Mouse (Mus musculus) cerebellum, adult 8-10 months (tissue): ENCODE measurements at regions not wholly inside any gene's neighbourhood (a gene's known extent, or its start where the extent isn't known, plus 50 kb on each side); places are given as distances from the start of the nearest gene placed in this dataset.

ENCODE experiments used
- DNase-seq: peaks from one replicate; pipeline ENCODE4 v3.0.0; 2022

DNA sequence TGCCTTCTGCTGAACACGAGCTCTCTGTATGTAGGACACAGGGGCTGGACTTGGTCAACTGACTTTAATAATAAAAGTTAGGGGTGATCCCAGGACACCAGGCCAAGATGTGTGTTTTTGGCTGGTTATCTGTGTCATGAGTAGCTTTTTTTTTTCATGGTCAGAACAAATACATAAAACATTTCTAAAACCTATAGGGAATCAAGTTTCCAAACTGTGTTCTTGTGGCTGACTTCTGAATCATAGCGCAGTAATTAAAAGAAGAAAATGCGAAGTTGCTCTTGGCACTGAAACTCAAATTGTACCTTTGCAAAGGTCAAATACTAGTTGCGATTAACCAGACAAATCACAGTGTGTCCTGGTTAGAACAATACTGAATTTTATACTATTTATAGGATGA is 189.5 kb upstream of the Maf start:
- no peak for DNase-seq

- DNase-seq: no peak
Measured at GRCm38 (mm10) chr8:115896066-115896465, 188.5 kb upstream of the Maf start.

- no peak for DNase-seq
Measured at GRCm38 (mm10) chr8:115888278-115888677, 180.7 kb upstream of the Maf start.

- no peak for DNase-seq
Measured at GRCm38 (mm10) chr8:115885121-115885743, 177.6 kb upstream of the Maf start.

- no peak for DNase-seq
Measured at GRCm38 (mm10) chr8:115883808-115884207, 176.2 kb upstream of the Maf start.

DNA sequence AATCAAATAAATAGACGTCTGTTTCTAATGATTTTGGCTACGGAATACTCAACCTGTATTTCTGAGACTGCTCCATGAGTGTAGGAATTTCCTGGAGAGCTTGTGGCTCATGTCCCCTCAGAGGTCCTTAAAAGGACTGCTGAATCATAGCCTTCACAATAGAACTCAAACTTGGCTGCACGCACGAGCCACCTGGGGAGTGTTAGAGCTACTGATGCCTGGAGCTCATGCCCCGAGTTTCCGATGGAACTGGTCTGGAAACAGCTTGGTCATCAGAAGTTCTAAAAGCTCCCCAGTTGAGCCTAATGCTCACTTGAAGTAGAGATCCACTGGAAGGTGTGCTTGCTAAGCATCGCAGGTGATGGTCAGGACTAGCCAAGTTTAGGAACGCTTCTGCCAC is 174.3 kb upstream of the Maf start:
- no peak for DNase-seq

DNA sequence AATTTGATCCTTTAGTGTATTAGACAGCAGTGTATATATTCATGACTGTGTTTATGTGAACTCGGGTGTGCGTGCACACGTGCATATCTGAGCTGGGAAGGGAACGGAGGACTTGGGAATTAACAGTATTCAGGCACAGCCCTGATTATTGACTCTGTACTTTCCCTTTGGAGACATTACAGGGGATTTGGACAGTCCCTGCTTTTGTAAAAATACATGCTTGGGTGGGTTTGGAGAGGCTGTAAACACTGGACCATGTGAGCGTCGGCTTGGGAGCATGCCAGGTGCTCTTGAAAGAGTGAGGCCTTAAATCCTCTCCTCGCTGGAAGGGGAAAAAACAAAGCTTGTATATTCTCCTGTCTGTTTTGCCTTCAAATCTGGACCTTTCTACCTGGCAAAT is 167.2 kb upstream of the Maf start:
- DNase-seq: no peak

DNA sequence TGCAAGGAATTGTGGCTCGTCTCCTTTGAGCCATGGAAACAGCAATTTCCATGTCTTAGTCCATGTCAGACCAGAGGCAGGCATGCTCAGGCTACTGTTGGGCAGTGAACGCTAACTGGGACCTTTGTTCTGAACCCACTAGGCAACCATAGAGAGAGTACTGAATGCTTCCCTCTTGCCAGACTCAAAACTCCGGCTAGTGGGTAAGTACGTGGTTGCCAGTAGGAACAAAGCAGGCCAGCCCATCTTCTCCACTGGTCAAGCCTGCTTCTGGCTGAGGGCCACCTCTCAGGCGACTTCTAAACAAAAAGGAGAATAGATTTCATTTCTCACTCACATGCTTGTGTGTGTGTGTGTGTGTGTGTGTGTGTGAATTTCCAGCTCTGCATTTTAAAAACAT is 163.8 kb upstream of the Maf start:
- no peak for DNase-seq

DNA sequence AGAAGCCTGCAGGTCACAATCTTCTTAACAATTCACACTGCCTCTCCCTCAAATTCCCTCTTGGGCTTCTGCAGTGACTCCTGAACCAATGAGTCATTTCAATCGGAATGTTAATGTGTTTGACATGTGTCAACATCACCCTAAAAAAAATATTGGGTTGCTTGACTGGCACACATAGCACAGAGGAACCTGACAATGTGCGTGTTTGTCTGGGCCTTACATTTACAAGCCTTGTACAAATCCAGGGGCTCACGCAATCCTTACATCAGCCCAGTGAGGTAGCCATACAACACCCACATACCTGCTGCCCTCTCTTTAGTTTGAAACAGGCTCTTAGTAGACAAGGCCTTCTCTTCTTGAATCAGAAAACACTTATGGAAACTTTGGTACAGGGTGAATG is 153.8 kb upstream of the Maf start:
- DNase-seq: no peak

DNA sequence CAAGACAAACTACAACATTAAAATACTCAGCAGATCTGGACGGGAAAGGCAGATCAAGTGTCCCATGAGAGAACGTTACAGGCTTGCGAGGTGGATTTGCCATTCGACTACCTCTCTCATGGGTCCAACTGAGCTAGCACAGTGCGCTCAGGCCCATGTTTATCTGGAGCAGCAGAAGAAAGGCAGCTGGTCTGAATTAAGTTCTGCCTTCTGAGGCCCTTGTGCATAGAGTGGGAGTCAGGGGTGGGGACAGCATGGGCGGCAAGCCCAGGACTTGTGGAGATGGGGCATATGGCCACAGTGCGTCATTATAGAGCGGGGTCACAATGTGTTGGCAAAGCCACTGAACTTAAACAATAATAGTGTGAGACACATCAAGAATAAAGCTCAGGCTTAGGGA is 151.8 kb upstream of the Maf start:
- DNase-seq: no peak

GRCm38 (mm10) chr8:115856816-115857215 is 149.2 kb upstream of the Maf start:
- no peak for DNase-seq

- DNase-seq: no peak
Measured at GRCm38 (mm10) chr8:115855934-115856629, 148.5 kb upstream of the Maf start.

GRCm38 (mm10) chr8:115854209-115854900 is 146.8 kb upstream of the Maf start:
- no peak for DNase-seq

DNA sequence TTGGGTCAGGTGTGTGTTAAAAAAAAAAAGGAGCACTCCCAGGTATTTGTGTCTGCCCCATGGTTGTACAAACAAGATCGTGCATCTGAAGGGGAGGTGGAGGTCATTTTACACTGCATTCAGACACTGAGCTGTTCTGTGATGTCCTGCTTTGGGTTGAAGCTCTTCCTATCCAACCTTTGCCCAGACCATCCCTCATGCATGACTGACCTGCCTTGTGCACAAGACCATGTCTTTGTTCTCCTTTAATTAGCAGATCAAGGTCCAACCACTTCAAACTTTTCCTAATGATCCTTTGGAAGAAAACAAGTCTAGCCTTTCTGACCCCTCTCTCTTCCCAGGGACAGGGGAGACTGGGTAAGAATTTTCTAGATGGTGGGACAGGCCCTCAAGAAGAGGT is 143.0 kb upstream of the Maf start:
- DNase-seq: no peak

GRCm38 (mm10) chr8:115833391-115833790 is 125.8 kb upstream of the Maf start:
- DNase-seq: no peak

- no peak for DNase-seq
Measured at GRCm38 (mm10) chr8:115831675-115832074, 124.1 kb upstream of the Maf start.

DNA sequence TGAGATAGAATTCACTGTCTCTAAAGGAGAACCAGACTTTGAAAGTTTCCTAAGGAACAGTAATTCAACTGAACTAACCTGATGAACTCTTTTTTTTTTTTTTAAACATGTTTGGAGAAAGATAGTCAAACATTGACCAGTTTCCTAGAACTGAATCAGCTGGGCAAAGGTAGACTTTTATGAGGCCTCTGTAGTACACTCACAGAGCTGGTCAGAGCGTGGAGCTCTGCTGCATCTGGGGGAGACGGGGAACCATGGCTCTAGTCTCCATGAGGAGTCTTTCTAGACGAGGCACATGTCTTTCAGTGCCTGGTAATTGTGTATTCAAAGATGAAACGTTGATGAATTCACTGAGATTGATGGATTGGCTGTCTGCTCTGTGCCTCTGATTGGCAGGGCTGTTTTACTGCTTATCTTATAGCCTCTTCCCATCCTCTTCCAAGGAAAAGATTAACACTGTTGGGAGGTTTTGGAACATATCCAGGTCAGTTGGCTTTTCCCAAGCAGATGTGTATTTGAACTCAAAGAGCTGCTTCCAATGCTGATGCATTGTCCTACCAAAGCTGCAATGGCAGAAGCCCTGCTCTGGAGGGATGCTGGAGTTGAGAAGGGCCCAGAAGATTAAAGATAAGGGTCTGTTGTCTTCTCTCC is 122.5 kb upstream of the Maf start:
- no peak for DNase-seq

DNA sequence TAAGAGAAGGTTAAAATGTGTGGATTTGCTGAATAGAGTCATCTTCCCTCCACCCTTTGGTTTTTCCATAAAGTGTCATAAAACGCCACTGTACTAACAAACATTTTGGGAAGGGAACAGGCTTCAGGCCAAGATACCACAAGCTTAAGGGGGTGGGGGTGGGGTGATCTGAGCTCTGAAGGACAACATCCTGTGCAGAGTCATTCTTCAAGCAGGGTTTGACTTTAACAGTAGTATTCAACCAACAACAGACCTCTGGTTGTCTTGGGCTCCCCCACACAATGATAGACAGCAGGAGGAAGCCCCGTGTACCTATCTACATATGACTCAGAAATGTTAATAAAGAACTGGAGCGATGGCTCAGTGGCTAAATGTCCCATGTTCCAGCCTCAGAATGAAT is 118.9 kb upstream of the Maf start:
- no peak for DNase-seq

- no peak for DNase-seq
Measured at GRCm38 (mm10) chr8:115825899-115826502, 118.4 kb upstream of the Maf start.

GRCm38 (mm10) chr8:115824478-115824785 is 116.8 kb upstream of the Maf start:
- DNase-seq: no peak

DNA sequence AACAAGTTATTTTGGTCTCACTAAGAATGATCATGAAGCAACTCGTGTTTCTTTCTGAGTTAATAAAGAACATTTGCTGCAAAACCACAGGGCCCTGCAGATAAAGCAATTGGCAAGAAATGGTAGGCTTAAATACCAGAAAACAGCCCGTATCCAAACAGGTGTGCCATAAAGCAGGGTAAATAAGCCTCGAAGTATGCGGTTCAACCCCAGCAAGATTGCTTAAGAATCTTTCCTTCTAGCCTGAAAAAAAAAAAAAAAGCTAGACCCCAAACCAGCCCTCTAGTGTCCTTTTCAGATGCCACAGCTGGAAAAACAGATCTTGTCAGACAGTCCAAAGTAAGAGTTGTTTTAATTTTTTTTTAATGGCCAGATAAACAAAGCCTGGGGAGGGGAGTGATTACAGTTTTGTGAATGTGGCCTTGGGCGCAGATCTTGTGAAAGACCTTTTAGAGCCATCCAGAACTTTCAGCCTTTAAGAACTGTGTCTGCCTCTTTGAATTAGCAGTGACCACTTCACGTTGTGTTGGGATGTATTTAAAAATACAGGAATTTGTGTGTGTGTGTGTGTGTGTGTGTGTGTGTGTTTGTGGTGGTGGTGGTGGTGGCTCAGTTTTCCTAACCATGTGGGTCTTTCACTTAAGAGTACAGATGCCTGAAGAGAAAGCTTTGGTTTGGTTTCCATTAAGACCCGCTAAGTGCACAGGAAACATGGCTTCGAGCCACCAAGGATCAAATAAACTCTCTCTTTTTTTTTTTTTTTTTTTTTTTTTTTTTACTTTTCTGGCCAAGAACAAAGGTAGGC is 116.3 kb upstream of the Maf start:
- no peak for DNase-seq

- DNase-seq: no peak
Measured at GRCm38 (mm10) chr8:115813426-115813825, 105.8 kb upstream of the Maf start.

- no peak for DNase-seq
Measured at GRCm38 (mm10) chr8:115806579-115806978, 99.0 kb upstream of the Maf start.
